Comparison of ENCODE assay signal across 15 mouse cellular contexts in the genomic region with DNA sequence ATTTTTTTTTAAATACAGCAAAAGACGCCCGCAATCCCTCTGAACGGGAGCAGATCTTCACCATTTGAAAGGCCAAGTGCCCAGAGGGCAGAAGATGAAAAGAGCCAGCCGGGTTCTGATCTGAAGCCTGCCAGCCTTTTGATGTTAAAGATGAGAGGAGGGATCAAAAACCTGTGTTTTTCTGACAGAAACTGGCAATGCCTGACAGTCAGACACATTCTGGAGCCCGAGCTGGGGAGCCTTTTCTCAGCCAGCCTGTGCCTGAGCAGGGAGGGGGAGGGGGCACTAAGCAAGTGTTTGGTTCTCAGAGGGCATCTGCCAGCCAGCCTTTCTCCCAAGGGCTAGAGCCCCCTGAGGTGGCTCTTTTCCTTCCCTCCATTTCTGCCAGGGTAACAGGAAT. TPM values are rescaled to one million over a fixed set of nuclear protein-coding genes. Genes with fewer than 3 reads are reported as not detected.
A peak's percentile ranks its signal among the peaks of the same experiment; 100 is the strongest.
DNase-seq lines count a peak whose midpoint lies in the region; ATAC-seq and TF ChIP-seq lines count a peak whose summit lies in the region.
"Had no signal": no experiment of that assay in that cellular context is flagged by ENCODE, and none has a peak within 500 bp of the region (broad histone marks: within the 10 kb centered on the region; RNA-seq: fewer than 3 reads in every experiment).

No protein-coding gene starts in this region.

- TF ChIP-seq CTCF in forebrain, postnatal 0 days (IDR thresholded peaks at IDR 0.05; ENCODE audit: low read depth): no peak

- H3K9me3 ChIP-seq in embryonic facial prominence, embryonic 14.5 days (ENCODE audit: control insufficient read depth, low read length): no peaks in the 10 kb centered on the region
- H3K9me3 ChIP-seq in embryonic facial prominence, embryonic 10.5 days: no peaks in the 10 kb centered on the region
- H3K9me3 ChIP-seq in forebrain, postnatal 0 days (ENCODE audit: low read length): no peaks in the 10 kb centered on the region
- H3K9me3 ChIP-seq: heart, embryonic 13.5 days; lung, embryonic 15.5 days; neural tube, embryonic 15.5 days had no signal

- no peak overlapping the region for H3K27ac ChIP-seq in embryonic facial prominence, embryonic 14.5 days (replicated peaks; ENCODE audit: low read depth, low read length)
- H3K27ac ChIP-seq in embryonic facial prominence, embryonic 10.5 days (replicated peaks): no peak overlapping the region
- H3K27ac ChIP-seq in forebrain, postnatal 0 days (ENCODE audit: low read depth, low read length): no peak overlapping the region
- H3K27ac ChIP-seq: heart, embryonic 13.5 days; lung, embryonic 15.5 days; neural tube, embryonic 15.5 days had no signal

- H3K36me3 ChIP-seq in embryonic facial prominence, embryonic 14.5 days (ENCODE audit: control insufficient read depth, insufficient read depth, low read length): no peaks in the 10 kb centered on the region
- H3K36me3 ChIP-seq in embryonic facial prominence, embryonic 10.5 days (replicated peaks): no peaks in the 10 kb centered on the region
- H3K36me3 ChIP-seq in forebrain, postnatal 0 days (ENCODE audit: insufficient read depth): no peaks in the 10 kb centered on the region
- H3K36me3 ChIP-seq: heart, embryonic 13.5 days; lung, embryonic 15.5 days; neural tube, embryonic 15.5 days had no signal

- no peak overlapping the region for H3K4me2 ChIP-seq in embryonic facial prominence, embryonic 14.5 days (ENCODE audit: low read depth, low read length)
- H3K4me2 ChIP-seq in forebrain, postnatal 0 days (ENCODE audit: low read depth): no peak overlapping the region
- H3K4me2 ChIP-seq: heart, embryonic 13.5 days; lung, embryonic 15.5 days; neural tube, embryonic 15.5 days had no signal

- DNase-seq in embryonic facial prominence, embryonic 14.5 days (ENCODE audit: low spot score): no peak
- no peak for DNase-seq in embryonic facial prominence, embryonic 10.5 days (ENCODE audit: low spot score)
- DNase-seq in right cerebral cortex, postnatal 14 days: peak; percentile 25
- no peak for DNase-seq in right cerebral cortex, adult 2 months (ENCODE audit: low spot score in 2 of 2)
- peak; percentile 57 for DNase-seq in forebrain, postnatal 0 days
- no peak for DNase-seq in heart, postnatal 36 days
- DNase-seq: cerebellum, adult 18-20 months; kidney, postnatal 10 days; liver; right cerebral cortex, adult 18-20 months; thymus, adult 18-20 months had no signal

- no peak overlapping the region for H3K9ac ChIP-seq in embryonic facial prominence, embryonic 14.5 days (ENCODE audit: low read depth, low read length)
- H3K9ac ChIP-seq in forebrain, postnatal 0 days: no peak overlapping the region
- H3K9ac ChIP-seq: heart, embryonic 13.5 days; lung, embryonic 15.5 days; neural tube, embryonic 15.5 days had no signal

- peak; percentile 34; the same call in 1 of the 2 replicates for ATAC-seq in embryonic facial prominence, embryonic 14.5 days (ENCODE audit: low read depth)
- peak; percentile 80 for ATAC-seq in forebrain, postnatal 0 days
- ATAC-seq in megakaryocyte-erythroid progenitor cell, adult 5-6 weeks (replicated peaks; ENCODE audit: low FRiP score, low TSS enrichment, poor library complexity, severe bottlenecking): no peak

- 42% methylated on average over 5 of the region's 5 CpGs for WGBS in embryonic facial prominence, embryonic 14.5 days
- WGBS in embryonic facial prominence, embryonic 10.5 days: 55% methylated on average over 5 of the region's 5 CpGs
- WGBS in forebrain, postnatal 0 days: 21% methylated on average over 5 of the region's 5 CpGs

- 0 out of 2 replicates have a peak, but pooled peaks cover 6% of the 10 kb centered on the region for H3K4me1 ChIP-seq in embryonic facial prominence, embryonic 14.5 days (ENCODE audit: control insufficient read depth, insufficient read depth, low read length)
- H3K4me1 ChIP-seq in embryonic facial prominence, embryonic 10.5 days: peaks cover 39% of the 10 kb centered on the region
- 0 out of 2 replicates have a peak, but pooled peaks cover 3% of the 10 kb centered on the region for H3K4me1 ChIP-seq in forebrain, postnatal 0 days (ENCODE audit: insufficient read depth)
- H3K4me1 ChIP-seq: heart, embryonic 13.5 days had no signal

- intact Hi-C loops in heart, postnatal 36 days (cut with DNase I): no loop called here

- H3K27me3 ChIP-seq in embryonic facial prominence, embryonic 14.5 days (replicated peaks; ENCODE audit: control insufficient read depth, insufficient read depth, low read length): no peaks in the 10 kb centered on the region
- no peaks in the 10 kb centered on the region for H3K27me3 ChIP-seq in embryonic facial prominence, embryonic 10.5 days (replicated peaks; ENCODE audit: low read depth, poor library complexity, severe bottlenecking)
- H3K27me3 ChIP-seq in forebrain, postnatal 0 days (ENCODE audit: insufficient read depth, low read length): no peaks in the 10 kb centered on the region
- H3K27me3 ChIP-seq: heart, embryonic 13.5 days; lung, embryonic 15.5 days; neural tube, embryonic 15.5 days had no signal

- no peak overlapping the region for H3K4me3 ChIP-seq in embryonic facial prominence, embryonic 14.5 days (ENCODE audit: low read depth, low read length)
- no peak overlapping the region for H3K4me3 ChIP-seq in embryonic facial prominence, embryonic 10.5 days
- H3K4me3 ChIP-seq in forebrain, postnatal 0 days (ENCODE audit: low read depth, low read length): no peak overlapping the region
- H3K4me3 ChIP-seq: heart, embryonic 13.5 days; lung, embryonic 15.5 days; neural tube, embryonic 15.5 days had no signal

RNA-seq across cellular contexts. Expression of gene Wwc1, which starts 39.3 kb away (rescaled TPM):
- polyA plus RNA-seq in embryonic facial prominence, embryonic 14.5 days (2014; fragmentation: Nextera tagmentation; extraction: Ambion mirVana): 4.1 and 4.3 TPM in 2 replicates
- polyA plus RNA-seq in embryonic facial prominence, embryonic 10.5 days (2016; fragmentation: Nextera tagmentation; extraction: Ambion mirVana): 4.2 and 4.4 TPM in 2 replicates
- total RNA-seq in forebrain, postnatal 0 days (2014; rRNA removed): 21.1 and 21.2 TPM in 2 replicates
- polyA plus RNA-seq in forebrain, postnatal 0 days (2015; fragmentation: Nextera tagmentation; extraction: Ambion mirVana): 13.2 and 13.8 TPM in 2 replicates
- 1 to 10 TPM; 1.0 to 2.6 TPM for total RNA-seq in heart, postnatal 36 days (2021)
- total RNA-seq in megakaryocyte-erythroid progenitor cell, adult 5-6 weeks (2014; fragmentation: Nextera tagmentation): not detected in 2 replicates
- not detected in 2 replicates for total RNA-seq in megakaryocyte-erythroid progenitor cell, adult 5-6 weeks (2017)

Comparison
In these comparisons a context has a peak if more than half of its experiments do, and no peak if none do; other contexts are left out.
1. DNase-seq: peak in right cerebral cortex, postnatal 14 days (single experiment) and forebrain, postnatal 0 days (single experiment); none in embryonic facial prominence, embryonic 14.5 days (single experiment), embryonic facial prominence, embryonic 10.5 days (single experiment), right cerebral cortex, adult 2 months (0 of 2) and heart, postnatal 36 days (0 of 2).